18 mouse cellular contexts compared by ENCODE assay signal in genomic region chr1:39095901-39096300, GRCm38 (mm10).
"Had no signal": no experiment of that assay in that cellular context is flagged by ENCODE, and none has a peak within 500 bp of the region (broad histone marks: within the 10 kb centered on the region; RNA-seq: fewer than 3 reads in every experiment).

No protein-coding gene starts in this region.

- ATAC-seq: midbrain, embryonic 13.5 days; midbrain, embryonic 16.5 days had no signal

- H3K9me3 ChIP-seq: midbrain, embryonic 10.5 days; midbrain, embryonic 13.5 days; neural tube, embryonic 13.5 days; neural tube, embryonic 15.5 days had no signal

- H3K27ac ChIP-seq: liver, embryonic 14.5 days; midbrain, embryonic 10.5 days; midbrain, embryonic 13.5 days; neural tube, embryonic 13.5 days; neural tube, embryonic 15.5 days had no signal

- H3K4me1 ChIP-seq: midbrain, embryonic 10.5 days; midbrain, embryonic 13.5 days; neural tube, embryonic 13.5 days; neural tube, embryonic 15.5 days had no signal

- H3K9ac ChIP-seq: liver, embryonic 14.5 days; lung, embryonic 14.5 days; midbrain, embryonic 13.5 days; neural tube, embryonic 13.5 days; neural tube, embryonic 15.5 days had no signal

- H3K27me3 ChIP-seq: midbrain, embryonic 13.5 days; neural tube, embryonic 13.5 days; neural tube, embryonic 15.5 days had no signal

- DNase-seq: lung, adult 18-20 months; lung, embryonic 14.5 days; lung, postnatal 10 days; lung, postnatal 4 days; right cerebral cortex, adult 18-20 months; right cerebral cortex, postnatal 25 days; right cerebral cortex, postnatal 4 days; spleen, adult 18-20 months; thymus, adult 2 months; thymus, postnatal 25 days; thymus, postnatal 4 days had no signal

- H3K4me2 ChIP-seq: lung, embryonic 14.5 days; midbrain, embryonic 13.5 days; neural tube, embryonic 13.5 days; neural tube, embryonic 15.5 days had no signal

- H3K36me3 ChIP-seq: midbrain, embryonic 10.5 days; midbrain, embryonic 13.5 days; neural tube, embryonic 13.5 days; neural tube, embryonic 15.5 days had no signal

- H3K4me3 ChIP-seq: midbrain, embryonic 10.5 days; midbrain, embryonic 13.5 days; myocyte; neural tube, embryonic 13.5 days; neural tube, embryonic 15.5 days had no signal
